Mouse (Mus musculus) CH12.LX (cell line): ENCODE measurements around the gene Hsd17b13.

ENCODE experiments used
- CTCF ChIP-seq, 2 experiments: IDR thresholded peaks in 1 of 2; conservative IDR thresholded peaks in 1 of 2; 2 replicates each; pipeline ENCODE4 v1.5.1; 2011 to 2012; ENCODE audit warnings: low read depth in 2 of 2, low read length in 2 of 2, improper control_type of control experiment in 1 of 2, inconsistent platforms in 1 of 2, mild to moderate bottlenecking in 1 of 2, moderate library complexity in 1 of 2
- E2F4 ChIP-seq: IDR thresholded peaks from 2 replicates; pipeline ENCODE4 v1.6.1; 2011; ENCODE audit warnings: low read depth, low read length, improper control_type of control experiment; ENCODE audit not compliant: insufficient replicate concordance
- EP300 ChIP-seq: IDR thresholded peaks from 2 replicates; pipeline ENCODE4 v1.6.1; 2011; ENCODE audit warnings: low read length, improper control_type of control experiment
- JUND ChIP-seq: conservative IDR thresholded peaks from 2 replicates; pipeline ENCODE4 v1.6.1; 2011; ENCODE audit warnings: low read depth, low read length, improper control_type of control experiment
- POLR2A ChIP-seq: IDR thresholded peaks from 2 replicates; pipeline ENCODE4 v1.6.1; 2011; ENCODE audit warnings: low read depth, mild to moderate bottlenecking, improper control_type of control experiment, low read length
- TBP ChIP-seq: conservative IDR thresholded peaks from 2 replicates; pipeline ENCODE4 v1.6.1; 2011; ENCODE audit warnings: low read depth, low read length, improper control_type of control experiment
- USF2 ChIP-seq: conservative IDR thresholded peaks from 2 replicates; pipeline ENCODE4 v1.6.1; 2011; ENCODE audit warnings: low read depth, low read length, improper control_type of control experiment

GRCm38 (mm10) chr5:103906173-103906572 lies 71.0 kb downstream of the Hsd17b13 start:
- no peak for TF ChIP-seq POLR2A
- no peak for TF ChIP-seq USF2
- TF ChIP-seq E2F4 = no peak
- no peak for TF ChIP-seq CTCF (conservative IDR thresholded peaks at IDR 0.05 in 1 of 2, IDR thresholded peaks at IDR 0.05 in 1 of 2; ENCODE audit: low read depth in 2 of 2, low read length in 2 of 2)
- no peak for TF ChIP-seq EP300
- no peak for TF ChIP-seq TBP
- TF ChIP-seq JUND = no peak
